Mouse (Mus musculus) mesoderm, embryonic 11.5 days (tissue): ENCODE data around the gene 2410004P03Rik.

Experiments used
- DNase-seq: peaks from one replicate; pipeline ENCODE4 v3.0.0-alpha.2; 2012; ENCODE audit warnings: low read depth, low spot score

Gene 2410004P03Rik

DNA sequence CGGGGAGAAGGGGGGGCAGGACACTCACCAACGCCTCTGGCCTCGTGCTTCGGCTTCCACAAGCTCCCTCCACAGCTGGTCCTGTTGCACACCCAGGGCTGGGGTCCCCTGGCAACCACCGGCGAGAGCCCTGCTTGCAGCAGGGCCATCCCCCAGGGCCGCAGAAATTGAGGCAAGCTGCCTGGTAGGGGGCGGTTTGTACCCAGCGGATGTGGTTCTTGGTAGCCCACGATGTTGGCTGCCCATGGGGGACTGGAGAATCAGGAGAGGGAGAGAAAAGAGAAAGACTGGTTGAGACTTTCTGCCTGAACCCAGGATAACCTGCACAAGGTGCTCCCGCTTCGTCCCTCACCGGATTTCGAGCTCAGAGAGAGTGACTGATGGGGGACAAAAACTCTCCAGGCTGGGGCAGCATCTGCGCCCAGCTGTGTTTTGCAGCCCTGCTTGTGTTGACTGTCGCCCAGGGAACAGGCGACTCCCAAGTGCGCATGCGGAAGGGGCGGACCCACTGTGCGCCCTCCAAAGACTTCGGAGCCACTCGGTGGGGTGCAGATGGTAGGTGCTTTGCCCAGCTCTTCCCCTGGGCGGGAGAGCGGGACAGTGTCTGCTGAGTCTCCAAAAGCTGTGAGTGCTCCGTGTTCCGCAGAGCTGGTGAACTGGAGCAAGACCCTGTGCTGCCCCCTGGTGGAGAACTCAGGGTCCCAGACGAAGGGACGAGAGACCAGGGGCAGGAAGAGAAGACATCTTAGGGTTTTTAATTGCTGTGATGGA lies at the start of gene 2410004P03Rik:
Gene 2410004P03Rik, minus strand, starts transcription at position 628 of the 771 bp plus-strand sequence.
- peak; percentile 88 for DNase-seq

GRCm38 (mm10) chr12:17061183-17061722 lies 49.7 kb upstream of the 2410004P03Rik start:
- no peak for DNase-seq

GRCm38 (mm10) chr12:17058490-17058889 lies 47.0 kb upstream of the 2410004P03Rik start:
- DNase-seq: no peak

DNA sequence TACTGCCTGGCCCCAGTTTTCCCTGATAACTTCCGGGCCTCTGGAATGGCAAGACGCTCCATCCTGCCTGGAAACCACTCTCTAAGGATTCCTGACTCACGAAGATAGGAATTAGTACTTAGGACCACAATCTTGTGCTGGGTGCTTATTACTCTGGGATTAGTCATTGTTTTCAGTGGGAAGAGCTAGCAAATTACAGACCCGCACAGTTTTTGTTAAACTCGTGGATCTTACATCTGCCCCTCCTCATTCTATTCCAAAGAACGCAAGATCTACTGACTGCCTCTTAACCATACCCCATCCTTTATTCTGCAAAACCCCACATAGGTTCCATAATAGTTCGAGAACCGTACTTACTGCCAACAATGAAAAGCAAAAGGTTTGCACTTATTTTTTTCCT lies 45.6 kb upstream of the 2410004P03Rik start:
- DNase-seq: no peak

GRCm38 (mm10) chr12:17055766-17056165 lies 44.2 kb upstream of the 2410004P03Rik start:
- no peak for DNase-seq

- DNase-seq: no peak
Observed at GRCm38 (mm10) chr12:17054691-17055090, 43.2 kb upstream of the 2410004P03Rik start.

DNA sequence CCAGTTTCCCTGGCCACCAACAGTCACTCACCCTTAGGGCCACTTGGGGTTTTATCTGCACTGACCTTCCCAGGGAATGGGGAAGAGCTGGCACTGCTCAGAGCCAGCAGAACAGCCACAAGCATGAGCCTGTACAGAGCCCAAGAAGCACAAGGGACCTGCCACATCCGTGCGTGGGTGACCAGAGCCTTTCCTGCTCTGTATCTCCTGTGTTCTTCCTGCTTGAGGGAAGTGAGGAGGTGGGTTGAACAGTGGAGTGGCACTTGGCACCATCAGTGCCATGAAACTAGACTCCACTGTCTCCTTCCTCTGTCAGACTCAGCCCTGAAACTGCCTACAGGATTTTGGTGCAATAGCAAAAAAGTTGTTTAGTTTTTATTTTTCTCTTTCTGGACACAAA lies 41.1 kb upstream of the 2410004P03Rik start:
- no peak for DNase-seq

GRCm38 (mm10) chr12:17051057-17051456 lies 39.5 kb upstream of the 2410004P03Rik start:
- no peak for DNase-seq

DNA sequence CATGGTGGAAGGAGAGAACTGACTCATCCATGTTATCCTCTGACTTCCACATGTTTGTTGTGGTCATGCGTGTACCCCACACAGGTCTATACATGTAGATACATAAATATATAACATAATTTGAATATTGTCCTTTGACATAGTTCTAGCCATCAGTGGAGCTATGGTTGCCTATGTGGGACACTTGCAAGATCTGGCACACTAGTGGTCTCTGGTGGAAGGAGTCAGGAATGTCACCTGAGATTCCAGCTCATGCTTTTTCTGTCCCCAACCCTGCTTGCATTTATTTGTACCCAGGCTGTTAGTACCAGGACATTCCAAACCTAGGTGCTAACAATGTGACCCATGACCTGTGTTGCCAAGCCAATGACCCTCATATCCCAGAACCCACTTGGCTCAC lies 38.3 kb upstream of the 2410004P03Rik start:
- DNase-seq: no peak

- DNase-seq: peak; percentile 38
Observed at GRCm38 (mm10) chr12:17048979-17049612, 37.6 kb upstream of the 2410004P03Rik start.

DNA sequence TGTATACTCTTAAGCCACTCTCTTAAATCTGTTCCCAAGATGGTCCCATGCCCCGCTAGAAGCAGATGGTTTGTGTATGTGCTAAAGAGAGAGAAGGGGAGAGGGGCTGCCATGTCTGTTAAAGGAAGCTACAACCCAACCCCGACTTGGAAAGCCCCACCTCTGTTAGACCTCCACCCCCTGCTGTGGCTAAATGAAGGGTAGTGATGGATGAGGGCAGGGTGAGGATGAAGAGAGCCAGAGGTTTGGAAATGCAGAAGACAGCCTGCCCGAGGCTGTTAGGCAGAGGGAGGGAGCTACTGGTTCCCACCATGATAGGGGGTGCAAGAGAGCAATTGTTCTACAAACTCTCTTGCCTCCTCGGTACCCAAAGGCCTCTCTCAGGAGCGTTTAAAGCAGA lies 31.8 kb upstream of the 2410004P03Rik start:
- DNase-seq: no peak

GRCm38 (mm10) chr12:17040567-17040966 lies 29.0 kb upstream of the 2410004P03Rik start:
- DNase-seq: no peak

- no peak for DNase-seq
Observed at GRCm38 (mm10) chr12:17039415-17039814, 27.9 kb upstream of the 2410004P03Rik start.

DNA sequence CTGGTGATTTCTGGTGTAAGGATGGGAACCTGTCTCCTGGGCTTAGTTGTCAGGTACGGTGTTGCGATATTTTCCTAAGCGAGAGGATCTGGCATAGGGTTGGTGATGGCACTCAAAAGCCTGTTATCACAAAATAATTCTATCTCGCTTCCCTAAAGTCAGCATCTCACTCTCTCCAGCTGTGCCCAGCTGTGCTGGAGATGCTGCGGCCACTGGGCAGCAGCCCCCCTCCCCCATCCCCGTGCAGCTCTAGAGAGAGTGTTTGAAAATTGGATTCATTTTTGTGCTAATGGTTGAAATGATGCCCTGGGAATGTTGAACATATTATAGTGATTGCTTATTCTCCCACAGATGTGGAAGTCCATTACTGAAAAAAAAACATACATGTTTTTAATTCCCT lies 26.7 kb upstream of the 2410004P03Rik start:
- no peak for DNase-seq

GRCm38 (mm10) chr12:17037053-17037610 lies 25.6 kb upstream of the 2410004P03Rik start:
- no peak for DNase-seq

DNA sequence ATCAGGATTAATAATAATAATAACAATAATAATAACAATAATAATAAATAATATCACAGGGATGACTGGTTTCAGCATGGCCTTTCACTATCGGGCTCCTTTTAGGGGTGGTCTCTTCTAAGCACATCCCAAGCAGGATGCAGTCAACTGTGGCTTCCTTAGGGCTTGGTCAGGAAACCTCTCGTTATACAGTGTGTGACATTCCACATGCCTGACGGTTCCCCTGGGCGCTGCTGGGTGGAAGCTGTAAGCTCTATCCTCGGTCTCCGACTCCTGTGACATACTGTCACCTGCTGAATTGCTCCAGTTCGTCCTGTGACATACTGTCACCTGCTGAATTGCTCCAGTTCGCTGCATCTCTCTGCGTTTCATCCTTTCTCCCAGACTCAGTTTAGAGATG lies 25.0 kb upstream of the 2410004P03Rik start:
- DNase-seq: no peak

DNA sequence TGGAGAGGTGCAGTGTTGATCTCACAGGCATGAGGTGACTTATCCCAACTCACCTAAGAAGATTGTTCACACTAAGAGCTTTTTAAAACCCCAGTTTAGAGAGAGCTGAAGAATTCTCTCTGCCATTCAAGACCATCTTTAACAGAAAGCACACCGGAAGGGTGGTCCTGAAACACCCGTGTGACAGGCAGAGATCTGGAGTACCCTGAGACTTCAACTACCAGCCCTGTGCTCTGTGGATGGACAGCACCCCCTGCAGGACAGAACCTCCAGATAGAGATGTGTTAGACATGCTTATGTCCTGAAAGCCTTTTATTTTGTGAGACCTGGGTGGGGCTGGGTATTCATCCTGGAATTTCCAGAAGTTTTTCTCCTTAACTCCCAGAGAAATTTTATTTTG lies 23.6 kb upstream of the 2410004P03Rik start:
- peak; percentile 55 for DNase-seq

DNA sequence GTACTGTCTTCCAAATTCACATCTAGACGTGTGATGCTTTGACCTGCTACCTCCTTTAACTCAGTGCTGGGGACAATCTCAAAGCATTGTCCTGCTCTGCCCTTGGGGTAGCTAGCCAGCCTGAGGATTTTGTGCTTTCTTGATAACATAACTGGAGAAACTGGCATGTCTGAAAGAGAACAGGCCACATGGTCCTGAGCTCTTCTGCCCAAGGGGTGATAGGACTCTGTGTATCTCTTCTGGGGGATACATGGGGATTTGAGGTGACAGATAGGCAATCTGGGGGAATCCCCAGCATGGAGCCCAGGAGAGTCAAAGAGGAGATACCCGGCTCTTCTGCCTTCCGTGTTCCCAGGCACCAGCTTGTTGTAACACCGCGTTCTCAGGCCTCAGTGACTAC lies 23.1 kb upstream of the 2410004P03Rik start:
- DNase-seq: no peak

- no peak for DNase-seq
Observed at GRCm38 (mm10) chr12:17033464-17033841, 21.9 kb upstream of the 2410004P03Rik start.

DNA sequence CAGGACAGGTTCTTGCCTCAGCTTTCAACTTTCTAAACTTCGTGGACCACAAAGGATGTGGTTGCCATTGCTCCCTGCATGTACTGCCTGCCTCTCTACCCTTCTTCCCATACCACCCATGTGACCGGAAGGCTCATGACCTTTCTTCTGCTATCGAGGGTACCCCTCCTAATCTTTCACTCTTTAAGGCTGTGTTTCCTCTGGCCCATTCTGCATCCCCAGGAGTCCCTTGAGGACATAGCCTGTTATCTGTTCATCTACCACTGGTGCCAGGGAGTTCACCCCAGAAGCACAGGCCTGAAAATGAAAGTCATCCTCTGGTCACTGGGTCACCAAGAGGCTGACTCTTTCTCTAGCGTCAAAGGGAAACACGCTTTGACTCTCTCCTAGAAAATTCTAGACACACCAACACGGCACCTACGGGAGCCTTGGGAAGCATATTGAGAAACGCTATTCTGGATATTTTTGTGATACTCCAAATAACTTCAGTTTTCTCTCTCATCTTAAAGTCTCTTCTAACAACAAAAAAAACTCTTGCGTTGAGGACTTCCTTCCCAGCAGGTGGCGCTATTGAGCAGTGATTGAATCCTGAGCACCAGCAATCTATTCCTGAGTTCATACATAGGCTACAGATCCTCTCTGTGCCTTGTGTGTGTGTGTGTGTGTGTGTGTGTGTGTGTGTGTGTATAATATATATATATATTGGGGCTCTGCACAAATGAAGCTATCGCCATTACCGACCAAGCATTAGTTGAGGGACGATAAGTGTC lies 21.4 kb upstream of the 2410004P03Rik start:
- DNase-seq: peak; percentile 85

DNA sequence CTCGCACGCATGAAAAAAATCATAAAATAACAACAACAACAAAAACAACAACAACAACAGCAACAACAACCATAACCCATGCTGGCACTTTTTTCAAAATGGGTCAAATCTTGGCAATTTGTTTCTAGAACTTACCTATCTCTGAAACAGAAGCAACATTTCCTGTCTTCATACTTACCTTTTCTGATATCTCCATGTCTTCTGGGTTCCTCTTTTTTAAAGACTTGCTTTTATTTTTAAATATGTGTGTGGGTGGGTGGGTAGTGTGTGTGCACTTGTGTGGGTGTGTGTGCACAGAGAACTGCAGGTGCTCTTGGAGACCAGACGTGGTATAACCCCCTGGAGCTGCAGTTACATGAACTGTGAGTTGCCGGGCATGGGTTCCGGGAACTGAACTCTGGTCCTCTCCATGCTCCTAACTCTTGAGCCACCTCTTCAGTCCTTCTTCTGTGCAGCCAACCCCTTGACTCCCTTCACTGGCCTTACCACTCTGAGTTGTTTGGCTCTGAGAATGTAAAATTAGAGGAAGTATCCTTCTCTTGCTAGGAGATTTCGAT lies 13.1 kb upstream of the 2410004P03Rik start:
- DNase-seq: no peak

DNA sequence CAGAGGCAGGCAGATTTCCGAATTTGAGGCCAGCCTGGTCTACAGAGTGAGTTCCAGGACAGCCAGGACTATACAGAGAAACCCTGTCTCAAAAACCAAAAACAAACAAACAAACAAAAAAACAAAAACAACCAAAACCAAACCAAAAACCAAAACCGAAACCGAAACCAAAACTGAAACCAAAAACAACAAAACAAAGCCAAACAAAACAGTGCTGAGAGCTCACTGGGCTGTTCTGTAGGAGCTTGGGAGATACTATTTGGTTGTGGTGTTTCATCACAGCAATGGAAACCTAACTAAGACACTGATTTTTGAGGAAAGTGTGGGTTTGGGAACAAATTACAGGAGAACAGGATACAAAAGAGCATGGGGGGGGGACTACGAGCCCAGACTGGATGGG lies 10.6 kb upstream of the 2410004P03Rik start:
- DNase-seq: no peak
